ENCODE assay signal across 15 mouse cellular contexts in genomic region chr13:62968223-62968622, GRCm38 (mm10).
"Had no signal": no experiment of that assay in that cellular context is flagged by ENCODE, and none has a peak within 500 bp of the region (broad histone marks: within the 10 kb centered on the region; RNA-seq: fewer than 3 reads in every experiment).

No protein-coding gene starts in this region.

- H3K36me3 ChIP-seq: limb, embryonic 10.5 days; neural tube, embryonic 15.5 days had no signal

- H3K27ac ChIP-seq: hindbrain, embryonic 14.5 days; left cerebral cortex, adult 2 months; limb, embryonic 10.5 days; liver, embryonic 14.5 days; neural tube, embryonic 15.5 days; stomach, postnatal 0 days had no signal

- DNase-seq: lung, adult 2 months; lung, postnatal 36 days; midbrain, embryonic 14.5 days; right cerebral cortex, adult 18-20 months; thymus, adult 2 months; thymus, postnatal 25 days had no signal

- H3K4me3 ChIP-seq: left cerebral cortex, adult 2 months; limb, embryonic 10.5 days; myocyte; neural tube, embryonic 15.5 days had no signal

- ATAC-seq: intestine, embryonic 16.5 days; lung, postnatal 0 days had no signal

- H3K4me2 ChIP-seq: hindbrain, embryonic 14.5 days; neural tube, embryonic 15.5 days had no signal

- H3K9me3 ChIP-seq: limb, embryonic 10.5 days; neural tube, embryonic 15.5 days had no signal

- H3K27me3 ChIP-seq: neural tube, embryonic 15.5 days had no signal

- H3K9ac ChIP-seq: hindbrain, embryonic 14.5 days; liver, embryonic 14.5 days; neural tube, embryonic 15.5 days had no signal
